Mouse (Mus musculus) liver, embryonic 18 days (tissue): Measurements from ENCODE around the gene Cphx3. TPM values are rescaled to one million over a fixed set of nuclear protein-coding genes. Genes with fewer than 3 reads are reported as not detected.

Source experiments
- polyA plus RNA-seq: library from polyadenylated mRNA; depleted of rRNA; stranded (reverse); fragments of >200 nt; gene quantifications from 2 replicates; pipeline ENCODE4 v1.2.3, GENCODE M21; 2012; rRNA removed

The Cphx3 gene
- polyA plus RNA-seq, result 0.03 and 0.29 TPM in 2 replicates

GRCm38 (mm10) chr14:26081997-26082396 lies at the start of gene Cphx3:
Cphx3 (plus strand) TSS chr14:26082297.

GRCm38 (mm10) chr14:26042611-26043010 lies 39.5 kb upstream of the Cphx3 start, which contains the start of gene Gm9780:
Gm9780 (minus strand) TSS chr14:26042711.

GRCm38 (mm10) chr14:26067325-26067633 lies 14.8 kb upstream of the Cphx3 start, which contains the start of gene Tmem254c:
Tmem254c (minus strand) TSS chr14:26067355.

GRCm38 (mm10) chr14:26081216-26081615 lies 881 bp upstream of the Cphx3 start, which contains the start of gene Cphx2:
Cphx2 (plus strand) TSS chr14:26081516.

GRCm38 (mm10) chr14:26118150-26118549 lies 36.1 kb downstream of the Cphx3 start, which contains the start of gene Duxbl2:
Duxbl2 (plus strand) TSS chr14:26118349.

GRCm38 (mm10) chr14:26182380-26182779 lies 100.3 kb downstream of the Cphx3 start, which contains the start of gene Plac9b:
Plac9b (minus strand) TSS chr14:26182480.

GRCm38 (mm10) chr14:26206926-26207247 lies 124.8 kb downstream of the Cphx3 start, which contains the start of gene Tmem254b:
Tmem254b (minus strand) TSS chr14:26207041.

GRCm38 (mm10) chr14:26257756-26258617 lies 175.9 kb downstream of the Cphx3 start, which contains the start of gene Duxbl3:
Duxbl3 (plus strand) TSS chr14:26257962.

Other genes starting within 250 kb of the Cphx3 start
- 13.4 and 14.4 TPM in 2 replicates for gene Anxa11, start 240.1 kb upstream of the Cphx3 start, polyA plus RNA-seq
- 0.34 and 0.60 TPM in 2 replicates for gene Plac9a, start 179.2 kb upstream of the Cphx3 start, polyA plus RNA-seq
- 1.7 and 2.9 TPM in 2 replicates for gene Tmem254a, start 154.6 kb upstream of the Cphx3 start, polyA plus RNA-seq
- gene Cphx1, start 144.0 kb upstream of the Cphx3 start, polyA plus RNA-seq, result 0.35 TPM in 1 of 2 replicates, not detected in the other
- gene Duxbl1, start 103.7 kb upstream of the Cphx3 start, polyA plus RNA-seq, result 0.12 and 0.18 TPM in 2 replicates
- gene Gm9780, start 39.6 kb upstream of the Cphx3 start, polyA plus RNA-seq, result 8.0 and 9.0 TPM in 2 replicates
- gene Tmem254c, start 14.9 kb upstream of the Cphx3 start, polyA plus RNA-seq, result 13.1 and 17.1 TPM in 2 replicates
- gene Cphx2, start 781 bp upstream of the Cphx3 start, polyA plus RNA-seq, result 0.12 and 0.23 TPM in 2 replicates
- not detected in 2 replicates for gene Duxbl2, start 36.1 kb downstream of the Cphx3 start, polyA plus RNA-seq
- gene Plac9b, start 100.2 kb downstream of the Cphx3 start, polyA plus RNA-seq, result 2.0 and 3.3 TPM in 2 replicates
- gene Tmem254b, start 124.7 kb downstream of the Cphx3 start, polyA plus RNA-seq, result 17.6 and 18.6 TPM in 2 replicates
- 0.08 TPM in 1 of 2 replicates, not detected in the other for gene Duxbl3, start 175.7 kb downstream of the Cphx3 start, polyA plus RNA-seq